Mouse (Mus musculus): ENCODE data around the gene Robo1. TPM values are rescaled to one million over a fixed set of nuclear protein-coding genes. Genes with fewer than 3 reads are reported as not detected.

Gene Robo1
- total RNA-seq, 2 experiments from 2014 or later: not detected

DNA sequence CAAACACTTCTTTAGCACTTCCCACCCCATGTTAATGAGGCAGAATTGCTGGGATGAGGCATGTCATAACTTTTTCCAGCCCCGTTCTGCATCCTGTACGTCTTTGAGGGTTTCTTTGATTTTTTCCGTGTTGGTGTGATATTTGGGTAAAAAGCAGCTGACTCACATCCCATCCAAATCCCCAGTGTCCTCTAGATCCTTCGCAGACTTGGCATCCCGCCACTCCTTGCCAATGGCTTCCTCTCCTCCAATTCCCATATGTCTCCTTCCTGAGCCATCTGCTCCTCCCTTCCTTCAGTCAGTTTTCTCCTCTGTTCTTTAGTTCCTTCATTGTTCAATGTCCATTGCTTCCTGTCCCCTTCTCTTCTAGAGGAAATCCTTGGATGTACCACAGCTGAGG, 605.0 kb downstream of the Robo1 start:
- ATAC-seq (replicated peaks; ENCODE audit: poor library complexity): no peak

DNA sequence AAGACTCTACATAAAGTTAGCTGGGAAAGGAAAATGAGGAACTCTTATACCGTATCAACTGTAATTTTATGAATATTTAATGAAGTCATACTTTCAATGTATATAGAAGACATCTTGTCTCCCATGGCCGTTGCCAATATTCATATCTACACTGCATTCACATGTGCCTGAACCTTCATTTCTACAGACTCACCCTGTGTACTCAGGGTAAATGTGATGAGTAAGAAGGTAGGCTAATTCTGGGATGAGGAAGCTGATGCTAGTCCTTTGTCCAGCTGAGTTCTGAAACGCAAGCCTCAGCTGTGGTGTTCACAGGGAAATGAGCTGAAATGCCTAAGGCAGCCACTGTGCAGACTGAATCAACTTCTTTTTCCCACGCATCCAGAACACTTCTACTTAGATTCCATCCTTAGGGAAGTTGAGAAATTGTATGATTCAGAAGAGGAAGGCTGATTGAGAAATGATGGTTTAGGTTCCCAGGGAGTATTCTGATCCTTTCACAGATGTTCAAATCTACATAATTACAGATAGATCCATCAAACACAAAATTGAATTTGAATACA, 606.0 kb downstream of the Robo1 start:
- no peak for ATAC-seq (replicated peaks; ENCODE audit: poor library complexity)

DNA sequence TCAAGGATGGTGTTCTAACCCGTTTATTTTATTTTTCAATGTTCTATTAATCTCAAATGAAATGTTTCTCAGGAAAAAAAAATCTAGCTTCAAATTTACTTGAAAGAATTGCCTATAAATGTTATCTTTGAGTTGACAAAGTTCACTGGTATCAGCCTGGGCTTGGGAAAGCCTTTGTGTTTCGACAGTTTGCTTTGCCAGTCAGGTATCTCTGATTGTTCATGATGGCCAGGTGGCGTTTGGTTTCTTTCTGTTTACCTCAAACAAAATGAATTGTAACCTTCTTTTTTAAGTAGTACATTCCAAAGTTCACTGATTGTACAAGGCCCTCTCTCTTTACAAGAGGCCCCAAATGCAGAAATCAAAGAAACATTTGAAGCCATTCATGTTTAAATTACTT, 611.9 kb downstream of the Robo1 start:
- ATAC-seq (replicated peaks; ENCODE audit: poor library complexity): no peak

DNA sequence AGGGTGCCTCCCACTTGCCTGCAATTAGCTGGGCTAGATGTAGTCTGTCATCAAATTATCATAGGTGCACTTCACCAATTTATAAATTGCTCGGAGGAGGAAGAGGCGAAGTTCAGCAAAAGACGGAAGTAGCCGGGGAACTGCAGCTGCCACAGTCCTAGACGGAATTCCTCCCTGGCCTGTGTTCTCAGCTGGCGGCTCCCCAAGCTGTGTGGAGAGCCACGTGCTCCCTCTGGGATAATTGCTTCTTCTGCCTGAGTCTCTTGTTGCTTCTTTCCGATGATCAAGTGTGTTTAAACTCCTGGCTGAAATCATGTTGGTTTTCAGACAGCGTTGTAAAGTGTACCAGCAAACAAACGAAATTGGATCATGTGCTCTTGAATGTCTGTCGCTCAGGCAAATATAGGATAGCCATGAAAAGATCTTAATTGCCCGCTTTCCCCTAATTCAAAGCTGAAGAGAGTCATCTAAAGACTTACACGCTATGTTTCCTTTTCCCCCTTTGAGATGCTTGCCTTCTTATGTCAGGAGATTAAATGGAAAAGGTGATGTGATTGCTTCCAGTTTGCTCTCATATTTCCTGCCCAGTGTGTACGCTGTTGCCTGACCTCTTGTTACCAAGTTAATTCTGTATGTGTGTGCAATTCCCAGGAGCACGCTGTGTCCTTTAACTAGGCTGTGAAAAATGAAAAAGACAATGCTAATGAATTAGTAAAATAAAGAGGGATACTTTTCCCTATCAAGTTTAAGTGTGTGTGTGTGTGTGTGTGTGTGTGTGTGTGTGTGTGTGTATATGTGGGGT, 616.5 kb downstream of the Robo1 start:
- no peak for ATAC-seq (replicated peaks; ENCODE audit: poor library complexity)

DNA sequence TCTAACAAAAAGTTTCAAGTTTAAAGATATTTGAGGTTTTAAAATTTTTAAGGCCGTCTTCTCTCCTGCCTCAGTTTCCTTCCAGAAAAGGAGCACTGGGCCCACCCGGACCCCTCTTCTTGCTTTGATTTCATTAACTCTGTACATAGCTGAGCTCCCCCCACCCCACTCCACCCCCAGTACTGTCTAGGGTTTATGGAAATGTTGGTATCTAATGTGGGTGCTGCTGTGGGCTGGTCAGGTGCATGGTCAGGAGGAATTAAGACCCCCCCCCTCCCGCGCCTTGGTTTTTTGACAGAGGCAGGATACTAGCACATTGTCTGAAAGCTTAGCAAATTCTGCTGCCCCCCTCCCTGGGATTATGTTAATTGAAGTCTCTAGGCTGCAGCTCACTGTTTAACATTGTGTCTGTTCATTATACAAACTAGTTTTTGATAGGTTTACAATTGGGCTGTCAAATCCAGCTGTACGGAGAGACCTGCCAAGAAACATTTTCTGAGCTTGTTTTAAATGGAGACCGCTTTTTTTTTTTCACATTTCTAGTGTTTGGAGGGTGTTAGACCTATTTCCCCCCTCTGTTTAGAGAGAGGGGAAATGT, 620.5 kb downstream of the Robo1 start:
- no peak for ATAC-seq (replicated peaks; ENCODE audit: poor library complexity)

DNA sequence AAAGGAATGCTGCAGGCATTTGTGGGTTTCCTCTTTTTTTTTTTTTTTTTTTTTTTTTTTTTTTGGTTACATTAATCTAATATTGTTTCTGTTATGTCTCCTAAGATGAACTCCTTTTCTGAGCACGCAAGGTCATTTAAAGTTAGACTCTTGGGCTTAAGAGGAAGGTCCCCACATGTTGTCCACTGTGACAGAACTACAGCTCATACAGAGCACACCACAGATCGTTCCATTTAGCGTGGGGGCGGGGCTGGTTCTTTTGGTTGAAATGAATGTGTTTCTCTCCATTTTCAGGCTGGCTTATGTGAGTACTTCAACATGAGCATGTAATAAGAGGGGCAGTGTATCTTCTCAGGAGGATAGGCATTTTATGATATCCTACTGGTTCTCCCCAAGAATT, 622.8 kb downstream of the Robo1 start:
- ATAC-seq (replicated peaks; ENCODE audit: poor library complexity): no peak

DNA sequence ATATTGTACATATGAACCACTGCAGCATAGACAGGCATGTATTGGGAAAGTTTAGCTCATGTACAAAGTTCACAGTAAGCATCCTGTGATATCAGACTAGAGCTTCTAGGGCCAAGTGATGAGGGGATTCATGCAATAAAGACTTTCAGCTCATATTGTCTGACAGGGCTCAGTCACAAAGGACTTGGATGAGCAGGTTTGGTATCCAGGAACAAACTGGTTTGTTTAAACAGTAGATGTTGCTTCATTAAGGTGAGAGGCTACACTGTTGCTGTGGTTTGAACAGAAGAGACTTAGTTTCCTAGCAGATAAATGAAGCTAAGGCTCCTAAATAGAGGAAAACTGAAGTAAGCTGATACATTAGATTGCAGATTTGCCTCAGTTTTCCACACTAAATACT, 626.8 kb downstream of the Robo1 start:
- ATAC-seq (replicated peaks; ENCODE audit: poor library complexity): no peak

DNA sequence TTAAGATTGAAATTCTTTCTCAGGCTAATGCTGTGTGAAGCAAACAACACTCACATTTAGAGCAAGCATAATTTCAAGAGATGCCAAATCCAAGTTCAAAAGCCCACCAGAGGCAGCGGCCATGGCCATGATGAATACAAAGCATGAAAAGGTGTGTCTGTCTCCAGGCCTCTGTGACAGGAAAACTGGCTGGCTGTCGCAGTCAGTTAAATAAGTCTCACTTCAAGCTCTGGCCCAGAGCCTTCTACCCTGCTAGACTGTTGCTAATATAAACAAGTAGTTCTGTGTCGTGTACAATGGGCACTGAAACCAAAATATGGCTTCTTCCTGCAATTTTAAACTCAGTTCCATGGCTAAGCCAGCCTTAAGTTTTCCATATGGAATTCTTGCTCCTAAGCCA, 629.1 kb downstream of the Robo1 start:
- no peak for ATAC-seq (replicated peaks; ENCODE audit: poor library complexity)

DNA sequence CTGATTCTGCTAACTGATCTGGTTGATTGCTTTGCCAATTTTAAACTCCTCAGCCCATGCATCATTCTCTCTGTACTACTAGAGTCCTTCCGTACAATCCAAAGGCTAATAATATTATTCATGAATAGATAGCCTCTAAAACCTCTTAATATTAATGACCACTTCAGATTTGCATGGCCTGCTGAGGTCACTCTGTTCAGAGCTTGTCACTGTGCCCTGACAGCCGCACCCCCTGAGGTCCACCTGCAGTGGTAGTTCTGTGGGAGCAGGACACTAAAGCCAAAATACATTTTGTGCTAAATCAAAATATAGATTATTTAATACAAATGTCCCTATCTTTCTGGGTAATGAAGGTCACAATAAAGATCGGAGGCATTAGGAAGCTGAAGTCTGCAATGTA, 631.8 kb downstream of the Robo1 start:
- ATAC-seq (replicated peaks; ENCODE audit: poor library complexity): no peak

DNA sequence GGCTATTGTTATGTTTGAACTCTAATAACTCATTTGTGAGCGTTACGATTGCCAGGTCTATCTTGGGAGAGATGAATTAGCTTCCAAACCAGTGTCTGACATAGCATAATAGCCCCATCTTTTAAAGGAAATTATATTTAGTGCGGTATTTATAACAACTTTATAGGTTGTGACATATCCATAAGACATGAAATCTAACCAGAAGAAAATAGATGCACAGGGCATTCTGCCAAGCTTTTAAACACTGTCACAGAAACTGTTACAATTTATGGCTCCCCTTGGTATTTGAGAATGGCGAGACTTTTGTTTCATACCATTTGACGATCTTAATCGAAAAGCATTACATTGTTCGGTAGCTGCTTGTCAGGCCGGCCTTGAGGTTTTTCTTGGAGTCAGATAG, 632.7 kb downstream of the Robo1 start:
- no peak for ATAC-seq (replicated peaks; ENCODE audit: poor library complexity)

DNA sequence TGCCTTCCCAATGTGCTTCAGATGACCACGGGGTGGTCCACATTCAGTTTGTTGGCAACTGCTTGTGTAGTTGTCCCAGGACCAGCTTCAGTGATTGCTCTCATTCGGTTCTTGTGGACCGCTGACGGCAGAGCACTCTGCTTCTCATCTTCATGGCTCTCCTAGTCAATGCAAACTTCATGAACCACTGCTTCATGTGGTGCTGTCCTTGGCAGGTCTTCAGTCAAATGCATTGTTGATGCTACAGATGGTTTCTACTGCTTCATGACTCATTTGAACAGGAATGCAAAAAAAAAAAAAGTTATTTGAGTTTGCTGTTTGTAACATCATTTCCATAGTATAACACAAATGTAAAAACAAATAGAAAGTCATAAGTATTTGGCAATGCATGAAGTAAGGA, 636.3 kb downstream of the Robo1 start:
- ATAC-seq (replicated peaks; ENCODE audit: poor library complexity): no peak

DNA sequence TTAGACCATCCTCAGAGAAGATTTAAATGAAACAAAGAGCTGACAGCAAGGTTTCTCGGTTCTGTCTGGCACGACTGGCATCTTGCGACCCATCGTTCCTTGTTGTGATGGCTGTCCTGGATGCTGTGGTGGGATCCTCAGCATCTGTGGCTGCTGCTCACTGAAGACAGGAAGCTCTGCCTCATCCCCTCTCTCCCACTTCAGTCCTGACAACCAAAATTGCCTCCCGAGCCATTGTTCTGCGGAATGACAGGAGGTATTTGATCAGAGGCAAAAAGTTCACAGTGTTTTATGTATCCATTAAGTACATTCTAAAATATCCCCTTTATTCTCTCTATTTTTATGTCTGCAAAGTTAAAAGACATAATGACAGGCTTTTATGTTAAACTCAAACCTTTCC, 643.9 kb downstream of the Robo1 start:
- no peak for ATAC-seq (replicated peaks; ENCODE audit: poor library complexity)

DNA sequence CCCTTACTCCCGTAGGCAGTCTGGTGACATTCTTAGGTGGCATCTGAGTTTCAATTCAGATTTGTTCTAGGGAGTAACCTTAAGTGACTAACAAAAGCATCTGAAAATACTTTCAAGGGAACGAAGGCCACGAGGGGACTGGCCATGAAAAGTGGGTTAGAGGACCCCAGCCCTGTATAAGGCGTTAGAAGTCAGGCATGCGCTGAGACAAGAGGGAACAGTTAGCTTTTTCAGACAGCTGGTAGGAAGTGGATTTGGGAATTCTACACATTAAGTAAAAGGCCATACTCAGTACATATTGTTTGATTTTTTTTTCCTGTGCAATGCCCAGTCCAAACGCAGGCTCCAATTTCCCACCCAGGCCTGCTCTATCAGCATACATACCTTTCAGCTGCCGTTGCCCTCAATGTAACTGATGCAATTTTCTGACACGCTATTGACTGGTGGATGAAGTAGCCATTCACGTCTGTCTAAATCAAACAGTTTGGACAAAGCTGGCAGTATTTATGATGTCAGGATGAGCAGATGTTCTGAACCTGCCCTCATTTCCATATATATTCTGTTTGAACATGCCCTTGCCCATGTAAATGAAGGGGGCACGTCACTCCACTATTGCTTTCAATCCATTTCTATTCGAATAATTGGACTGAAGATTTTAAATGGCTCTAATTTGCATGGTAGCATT, 651.1 kb downstream of the Robo1 start:
- no peak for ATAC-seq (replicated peaks; ENCODE audit: poor library complexity)

DNA sequence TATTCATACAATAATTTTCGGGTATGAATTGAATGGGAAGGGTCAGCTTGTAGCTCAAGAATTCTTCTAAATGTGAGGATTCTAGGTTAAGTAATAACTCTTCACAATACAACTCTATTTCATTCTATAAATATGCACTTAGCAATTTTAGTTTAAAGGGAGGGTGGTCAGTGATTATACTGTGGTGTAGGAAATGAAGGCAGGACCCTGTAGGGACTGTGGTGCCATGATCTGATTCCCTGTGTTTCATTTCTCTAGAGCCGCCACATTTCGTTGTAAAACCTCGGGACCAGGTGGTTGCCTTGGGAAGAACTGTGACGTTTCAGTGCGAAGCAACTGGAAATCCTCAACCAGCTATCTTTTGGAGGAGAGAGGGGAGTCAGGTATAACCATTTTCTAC, 651.7 kb downstream of the Robo1 start:
- no peak for ATAC-seq (replicated peaks; ENCODE audit: poor library complexity)

DNA sequence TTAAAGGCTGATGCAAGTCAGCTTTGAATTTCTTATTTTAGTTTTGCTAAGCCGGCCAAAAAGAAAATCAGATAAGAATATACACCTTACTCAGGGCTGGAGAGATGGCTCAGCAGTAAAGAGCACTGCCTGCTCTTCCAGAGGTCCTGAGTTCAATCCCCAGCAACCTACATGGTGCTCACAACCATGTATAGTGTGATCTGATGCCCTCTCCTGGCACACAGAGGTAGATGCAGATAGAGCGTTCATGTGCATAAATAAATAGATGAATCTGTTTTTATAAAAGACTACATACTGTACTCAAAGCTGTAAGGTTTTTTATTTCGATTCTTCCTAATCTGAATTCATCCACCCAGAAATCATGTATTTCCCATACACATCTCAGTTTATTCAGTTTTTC, 655.7 kb downstream of the Robo1 start:
- ATAC-seq (replicated peaks; ENCODE audit: poor library complexity): no peak

DNA sequence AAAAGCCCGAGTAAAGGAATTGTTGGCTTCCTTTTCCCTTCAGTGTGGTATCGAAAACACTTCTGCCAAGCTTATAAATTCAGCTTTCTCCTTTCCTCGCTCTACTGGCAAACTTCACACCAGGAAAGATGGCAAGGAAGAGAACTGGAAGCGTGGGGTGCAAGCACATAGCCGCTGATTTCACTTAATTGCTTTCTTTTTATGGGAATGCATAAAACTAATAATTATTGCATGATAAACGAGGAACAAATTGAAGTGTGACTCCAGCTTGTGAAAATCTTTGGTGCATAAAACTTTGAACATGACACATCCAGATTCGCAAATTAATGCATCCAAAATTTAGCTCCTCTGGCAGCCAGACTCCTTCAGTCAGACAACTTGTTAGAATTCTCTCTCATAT, 659.4 kb downstream of the Robo1 start:
- no peak for ATAC-seq (replicated peaks; ENCODE audit: poor library complexity)

DNA sequence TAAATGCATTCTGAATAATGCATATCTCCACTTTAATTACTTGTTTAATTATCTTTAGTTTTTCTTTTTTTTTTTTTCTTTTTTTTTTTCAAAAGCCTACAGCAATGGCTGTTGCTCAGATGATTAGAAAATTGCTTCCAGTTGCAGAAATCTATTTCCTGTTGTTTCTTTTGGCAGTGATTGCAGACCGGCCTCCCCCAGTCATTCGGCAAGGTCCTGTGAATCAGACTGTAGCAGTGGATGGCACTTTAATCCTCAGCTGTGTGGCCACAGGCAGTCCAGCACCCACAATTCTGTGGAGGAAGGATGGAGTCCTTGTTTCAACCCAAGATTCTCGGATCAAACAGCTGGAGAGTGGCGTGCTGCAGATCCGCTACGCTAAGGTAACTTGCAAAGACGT, 661.9 kb downstream of the Robo1 start:
- no peak for ATAC-seq (replicated peaks; ENCODE audit: poor library complexity)

DNA sequence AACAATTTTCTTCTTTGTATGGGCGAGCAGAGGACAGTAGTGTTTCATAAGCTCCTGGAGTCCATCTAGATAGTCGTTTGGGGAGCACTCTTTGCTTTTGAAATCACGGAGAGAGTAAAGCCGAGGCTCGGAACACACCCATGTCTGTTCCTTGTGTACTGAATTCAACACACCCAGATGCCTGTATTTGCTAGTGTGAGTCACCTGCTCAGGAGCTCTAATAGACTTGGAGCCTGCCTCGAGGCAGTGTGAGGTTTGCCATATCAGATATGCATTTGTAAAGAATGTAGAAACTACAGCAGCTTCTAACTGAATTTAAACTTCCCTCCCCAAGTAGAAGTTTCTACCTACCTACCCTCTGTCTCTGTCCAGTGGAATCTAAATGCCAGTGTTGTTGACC, 665.6 kb downstream of the Robo1 start:
- ATAC-seq (replicated peaks; ENCODE audit: poor library complexity): no peak

DNA sequence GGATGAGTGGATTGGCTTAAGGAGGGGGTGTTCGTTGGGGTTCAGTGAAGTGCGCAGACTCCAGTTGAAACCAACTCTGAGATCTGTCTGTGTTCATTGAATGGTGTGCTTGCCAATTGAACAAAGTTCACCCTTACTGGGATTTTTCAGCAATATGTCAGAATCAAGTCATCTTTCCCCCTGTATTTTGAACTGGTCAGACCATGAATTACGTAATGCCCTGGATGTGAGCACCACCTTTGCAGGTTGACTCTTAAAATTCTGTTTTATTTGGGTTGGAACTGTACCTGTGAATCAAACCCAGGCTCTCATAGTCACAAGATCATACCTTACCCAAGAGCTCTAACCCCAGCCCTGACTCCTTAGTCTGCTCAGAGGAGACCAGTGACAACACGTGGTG, 666.6 kb downstream of the Robo1 start:
- no peak for ATAC-seq (replicated peaks; ENCODE audit: poor library complexity)

DNA sequence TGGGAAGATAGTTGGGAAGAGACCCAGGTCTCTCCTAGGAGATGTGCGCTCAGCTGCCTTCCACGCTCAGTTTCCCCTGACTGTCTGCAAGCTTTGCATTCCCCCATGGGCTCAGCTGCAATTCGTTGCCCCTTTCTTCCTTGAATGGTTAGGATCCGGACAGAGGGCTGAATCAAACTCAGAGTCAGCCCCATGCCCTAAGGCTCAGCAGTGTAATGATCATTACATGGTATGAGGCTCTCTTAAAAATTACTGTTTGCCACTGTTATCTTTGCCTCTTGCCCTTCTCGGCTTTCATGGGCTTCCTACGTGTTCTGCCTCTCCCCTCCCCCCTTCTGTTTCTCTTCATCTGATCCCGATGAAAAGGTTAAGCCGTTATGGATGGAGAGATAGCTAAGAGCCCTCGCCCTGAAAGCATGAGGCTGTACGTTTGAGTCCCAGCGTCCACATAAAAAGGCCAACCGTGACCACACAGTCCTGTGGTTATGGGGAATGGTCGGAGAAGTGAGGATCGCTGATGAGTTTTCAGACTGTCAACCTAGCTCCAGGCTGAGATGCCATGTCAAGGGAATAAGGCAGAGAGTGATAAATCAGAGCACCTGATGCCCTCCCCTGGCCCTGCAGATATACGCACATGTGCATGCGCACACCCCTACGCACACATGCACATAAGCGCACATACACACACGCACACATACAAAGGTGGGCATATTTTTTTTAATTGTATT, 668.9 kb downstream of the Robo1 start:
- ATAC-seq (replicated peaks; ENCODE audit: poor library complexity): no peak

Measured in megakaryocyte progenitor cell, adult 5-6 weeks (primary cell).